Mouse (Mus musculus) myocyte (in vitro differentiated cells): ENCODE results near the gene Upk1b. TPM values are rescaled to one million over a fixed set of nuclear protein-coding genes. Genes with fewer than 3 reads are reported as not detected.
"Not testable (repeated sequence)": the region's sequence is repeated elsewhere in the genome, so short reads cannot be mapped to it uniquely, and the experiment has no call there.

Experiments used
- H3K27me3 ChIP-seq: one replicate; pipeline ENCODE4 v1.6.1; 2011; ENCODE audit not compliant: control insufficient read depth, insufficient read depth, insufficient read length
- H3K36me3 ChIP-seq: one replicate; pipeline ENCODE4 v1.6.1; 2011; ENCODE audit not compliant: control insufficient read depth, insufficient read depth
- H3K4me2 ChIP-seq: one replicate; pipeline ENCODE4 v1.6.1; 2011; ENCODE audit warnings: low read depth, control low read depth
- H3K4me3 ChIP-seq: one replicate; pipeline ENCODE4 v1.5.1; 2011; ENCODE audit warnings: mild to moderate bottlenecking, control low read depth, moderate library complexity
- H3K79me2 ChIP-seq: one replicate; pipeline ENCODE4 v1.6.1; 2011; ENCODE audit not compliant: control insufficient read depth, insufficient read depth
- H3ac ChIP-seq: one replicate; pipeline ENCODE4 v1.6.1; 2011; ENCODE audit not compliant: control insufficient read depth, insufficient read length
- CEBPB ChIP-seq: IDR thresholded peaks from 2 replicates; pipeline ENCODE4 v1.6.1; 2011; ENCODE audit warnings: mild to moderate bottlenecking, moderate library complexity; ENCODE audit not compliant: poor library complexity, insufficient read depth, severe bottlenecking
- E2F4 ChIP-seq: IDR thresholded peaks from one replicate; pipeline ENCODE4 v1.6.1; 2011; ENCODE audit warnings: mild to moderate bottlenecking, control low read depth, moderate library complexity; ENCODE audit not compliant: insufficient read depth
- MAX ChIP-seq: IDR thresholded peaks from one replicate; pipeline ENCODE4 v1.6.1; 2011; ENCODE audit warnings: low read depth, mild to moderate bottlenecking, control low read depth
- MYOD1 ChIP-seq, 3 experiments: IDR thresholded peaks; one replicate each; pipeline ENCODE4 v1.6.1; 2011; ENCODE audit warnings: control low read depth in 2 of 3, low read depth in 2 of 3, mild to moderate bottlenecking in 2 of 3, moderate library complexity in 1 of 3; ENCODE audit not compliant: insufficient read length in 2 of 3, control insufficient read depth in 1 of 3
- MYOG ChIP-seq, 3 experiments: IDR thresholded peaks; one replicate each; pipeline ENCODE4 v1.6.1; 2011; ENCODE audit warnings: control low read depth in 2 of 3, low read depth in 2 of 3, mild to moderate bottlenecking in 2 of 3; ENCODE audit not compliant: insufficient read length in 2 of 3, control insufficient read depth in 1 of 3, insufficient read depth in 1 of 3
- POLR2A ChIP-seq: IDR thresholded peaks from one replicate; pipeline ENCODE4 v1.6.1; 2011; ENCODE audit warnings: low read depth, mild to moderate bottlenecking, control low read depth, moderate library complexity; ENCODE audit not compliant: insufficient read length
- POLR2AphosphoS2 ChIP-seq: IDR thresholded peaks from one replicate; pipeline ENCODE4 v1.6.1; 2011; ENCODE audit warnings: low read depth, control low read depth; ENCODE audit not compliant: insufficient read length
- REST ChIP-seq: IDR thresholded peaks from one replicate; pipeline ENCODE4 v1.6.1; 2011; ENCODE audit warnings: mild to moderate bottlenecking, control low read depth, moderate library complexity; ENCODE audit not compliant: insufficient read depth, insufficient read length
- SRF ChIP-seq: IDR thresholded peaks from one replicate; pipeline ENCODE4 v1.6.1; 2011; ENCODE audit warnings: low read depth; ENCODE audit not compliant: control insufficient read depth, insufficient read length
- TCF12 ChIP-seq: IDR thresholded peaks from one replicate; pipeline ENCODE4 v1.6.1; 2011; ENCODE audit warnings: mild to moderate bottlenecking, control low read depth; ENCODE audit not compliant: poor library complexity, insufficient read depth, severe bottlenecking
- TCF3 ChIP-seq: IDR thresholded peaks from one replicate; pipeline ENCODE4 v1.6.1; 2011; ENCODE audit warnings: low read depth, control low read depth; ENCODE audit not compliant: insufficient read length
- USF1 ChIP-seq: IDR thresholded peaks from one replicate; pipeline ENCODE4 v1.6.1; 2011; ENCODE audit warnings: low read depth, mild to moderate bottlenecking, control low read depth, moderate library complexity
- polyA plus RNA-seq: library from polyadenylated mRNA; unstranded; fragments of >200 nt; fragmentation: generic; extraction: Trizol; gene quantifications from one replicate; pipeline ENCODE4 v1.2.1, GENCODE M21; 2012; ENCODE audit warnings: missing spikeins

The Upk1b gene
- 0.44 TPM for polyA plus RNA-seq

- Histone ChIP-seq H3K36me3 (no peaks in the 10 kb centered on the region), H3K79me2 (no peaks in the 10 kb centered on the region), H3K4me3 (no peak within 1 kb of the TSS), H3K27me3 (no peaks in the 10 kb centered on the region), H3K4me2 (no peak within 1 kb of the TSS), H3ac (no peak within 1 kb of the TSS)
- TF ChIP-seq CEBPB (no peak), SRF (no peak), USF1 (no peak), E2F4 (no peak), MYOD1 (IDR thresholded peaks at IDR 0.05; ENCODE audit: control insufficient read depth in 1 of 3, insufficient read length in 2 of 3, low read depth in 2 of 3) (no peak), POLR2AphosphoS2 (no peak), POLR2A (no peak), TCF3 (no peak), REST (no peak), MAX (no peak), MYOG (IDR thresholded peaks at IDR 0.05; ENCODE audit: control insufficient read depth in 1 of 3, insufficient read depth in 1 of 3, insufficient read length in 2 of 3, low read depth in 2 of 3) (no peak), TCF12 (no peak)
Measured at GRCm38 (mm10) chr16:38800091-38800490, at the start of gene Upk1b. Gene Upk1b (minus strand): TSS chr16:38800328.

DNA sequence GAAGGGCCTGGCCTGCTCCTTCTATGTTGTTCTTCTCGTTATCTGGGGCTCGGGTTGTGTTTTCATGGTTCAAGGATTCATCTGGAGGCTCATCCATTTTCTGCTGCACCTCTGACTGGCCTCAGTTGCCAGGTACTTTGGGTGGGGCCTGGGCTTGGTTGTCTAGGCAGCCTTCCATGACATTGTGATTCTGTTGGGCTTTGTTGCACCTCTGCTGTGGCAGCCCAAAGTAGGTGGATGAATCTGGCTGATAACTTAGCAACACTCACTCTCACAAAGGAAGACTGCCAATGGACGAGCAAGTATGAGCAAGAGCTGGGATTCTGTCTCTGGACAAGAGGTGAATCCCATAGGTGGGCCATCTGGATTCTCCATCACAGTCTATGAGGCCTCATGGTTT is 28.5 kb upstream of the Upk1b start, which contains the start of gene 4930435E12Rik:
4930435E12Rik (minus strand) TSS at position 101 of the 400 bp plus-strand sequence.
- no peak for TF ChIP-seq MYOG (IDR thresholded peaks at IDR 0.05; ENCODE audit: control insufficient read depth in 1 of 3, insufficient read depth in 1 of 3, insufficient read length in 2 of 3, low read depth in 2 of 3)
- TF ChIP-seq POLR2AphosphoS2: no peak
- TF ChIP-seq E2F4: no peak
- TF ChIP-seq CEBPB: no peak
- no peak for TF ChIP-seq TCF12
- TF ChIP-seq USF1: no peak
- TF ChIP-seq SRF: no peak
- TF ChIP-seq MYOD1 (IDR thresholded peaks at IDR 0.05; ENCODE audit: control insufficient read depth in 1 of 3, insufficient read length in 2 of 3, low read depth in 2 of 3): no peak
- TF ChIP-seq MAX: no peak
- TF ChIP-seq REST: no peak
- no peak for TF ChIP-seq TCF3
- TF ChIP-seq POLR2A: no peak
- Histone ChIP-seq H3K4me3 (no peak within 1 kb of the TSS), H3K4me2 (no peak within 1 kb of the TSS), H3K27me3 (no peaks in the 10 kb centered on the region), H3K36me3 (no peaks in the 10 kb centered on the region), H3K79me2 (no peaks in the 10 kb centered on the region), H3ac (no peak within 1 kb of the TSS)

DNA sequence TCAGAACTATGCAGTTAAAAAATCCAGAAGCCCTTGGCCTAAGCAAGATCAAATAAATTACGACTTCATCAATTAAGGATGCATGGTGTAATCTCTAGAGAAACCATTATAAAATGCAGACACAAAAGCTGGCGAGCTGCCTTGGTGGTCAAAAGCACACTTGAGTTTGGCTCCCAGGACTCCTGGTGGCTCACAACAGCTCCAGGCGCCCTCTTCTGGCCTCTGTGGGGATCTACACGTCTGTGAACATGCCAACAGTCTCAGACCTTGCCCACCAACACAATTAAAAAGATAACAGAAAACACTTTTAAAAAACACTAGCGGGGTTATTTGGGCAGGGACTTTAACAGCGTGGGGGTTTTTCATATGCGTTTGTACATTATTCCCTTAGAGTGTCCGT is 12.4 kb upstream of the Upk1b start:
- no peak for TF ChIP-seq MYOD1 (IDR thresholded peaks at IDR 0.05; ENCODE audit: control insufficient read depth in 1 of 3, insufficient read length in 2 of 3, low read depth in 2 of 3)
- TF ChIP-seq E2F4: no peak
- no peak for TF ChIP-seq SRF
- TF ChIP-seq MYOG (IDR thresholded peaks at IDR 0.05; ENCODE audit: control insufficient read depth in 1 of 3, insufficient read depth in 1 of 3, insufficient read length in 2 of 3, low read depth in 2 of 3): no peak
- no peak overlapping the region for H3K4me2 ChIP-seq
- H3K27me3 ChIP-seq: no peaks in the 10 kb centered on the region
- H3K79me2 ChIP-seq: no peaks in the 10 kb centered on the region
- H3K36me3 ChIP-seq: no peaks in the 10 kb centered on the region
- no peak overlapping the region for H3K4me3 ChIP-seq
- H3ac ChIP-seq: no peak overlapping the region

DNA sequence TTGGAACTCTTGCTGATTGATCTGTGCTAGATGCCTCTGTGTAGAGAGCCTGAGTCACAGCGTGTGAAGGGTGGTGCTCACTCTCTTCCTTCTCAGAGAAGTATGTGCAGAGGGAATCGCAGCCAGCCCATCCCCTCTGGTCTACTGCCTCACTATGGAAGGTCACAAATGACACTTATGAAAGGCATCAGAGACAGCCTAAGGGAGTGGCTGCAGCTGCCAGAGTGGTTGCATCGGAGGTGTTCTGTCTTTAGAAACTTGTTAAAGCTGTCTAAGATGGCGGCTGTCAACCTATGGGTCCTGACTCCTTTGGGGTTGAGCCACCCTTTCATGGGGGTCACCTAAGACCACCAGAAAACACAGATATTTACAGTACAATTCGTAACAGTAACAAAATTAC is 10.1 kb upstream of the Upk1b start:
- TF ChIP-seq POLR2A (no peak), TCF12 (no peak), MYOG (IDR thresholded peaks at IDR 0.05; ENCODE audit: control insufficient read depth in 1 of 3, insufficient read depth in 1 of 3, insufficient read length in 2 of 3, low read depth in 2 of 3) (peak in 2 of 3 experiments; percentile 9 to 72), MYOD1 (IDR thresholded peaks at IDR 0.05; ENCODE audit: control insufficient read depth in 1 of 3, insufficient read length in 2 of 3, low read depth in 2 of 3) (peak in 1 of 3 experiments; percentile 56), MAX (no peak)
- Histone ChIP-seq H3ac (no peak overlapping the region), H3K27me3 (no peaks in the 10 kb centered on the region), H3K4me3 (no peak overlapping the region), H3K36me3 (no peaks in the 10 kb centered on the region), H3K79me2 (no peaks in the 10 kb centered on the region), H3K4me2 (no peak overlapping the region)

- not testable (repeated sequence) for H3K4me2 ChIP-seq, H3K79me2 ChIP-seq, H3ac ChIP-seq, H3K36me3 ChIP-seq, H3K27me3 ChIP-seq, H3K4me3 ChIP-seq
Measured at GRCm38 (mm10) chr16:38807796-38808195, 7.7 kb upstream of the Upk1b start.
